Mouse (Mus musculus) lung, postnatal 0 days (tissue): ENCODE measurements around the gene Rhobtb1. TPM values are rescaled to one million over a fixed set of nuclear protein-coding genes. Genes with fewer than 3 reads are reported as not detected.

Source experiments
- ATAC-seq: fragments of 200-750 bp; cut with Nextera tagmentation; 2 replicates; pipeline ENCODE4 v1.8.0; 2017; ENCODE audit warnings: moderate library complexity
- DNase-seq: peaks from one replicate; pipeline ENCODE4 v3.0.0-alpha.2; 2016; ENCODE audit warnings: low spot score
- H3K27ac ChIP-seq: fragments of 300-500 bp; sonication (generic); 2 replicates; pipeline ENCODE4 v1.5.1; 2014; ENCODE audit warnings: antibody characterized with exemption, mild to moderate bottlenecking, low read length, mixed read lengths
- H3K27me3 ChIP-seq: fragments of 300-500 bp; sonication (generic); replicated peaks from 2 replicates; pipeline ENCODE4 v1.6.1; 2014; ENCODE audit warnings: low read length, mixed read lengths; ENCODE audit not compliant: insufficient read depth
- H3K36me3 ChIP-seq: fragments of 300-500 bp; sonication (generic); 2 replicates; pipeline ENCODE4 v1.6.1; 2014; ENCODE audit warnings: low read length, mixed read lengths; ENCODE audit not compliant: insufficient read depth
- H3K4me1 ChIP-seq: fragments of 300-500 bp; sonication (generic); 2 replicates; pipeline ENCODE4 v1.6.1; 2014; ENCODE audit warnings: antibody characterized with exemption, low read depth, low read length, mixed read lengths; ENCODE audit not compliant: insufficient read depth
- H3K4me2 ChIP-seq: fragments of 300-500 bp; sonication (generic); replicated peaks from 2 replicates; pipeline ENCODE4 v1.6.1; 2014; ENCODE audit warnings: low read depth, mild to moderate bottlenecking, low read length, moderate library complexity, mixed read lengths
- H3K4me3 ChIP-seq: fragments of 300-500 bp; sonication (generic); 2 replicates; pipeline ENCODE4 v1.5.1; 2014; ENCODE audit warnings: low read depth, low read length
- H3K9ac ChIP-seq: fragments of 300-500 bp; sonication (generic); replicated peaks from 2 replicates; pipeline ENCODE4 v1.6.1; 2014; ENCODE audit warnings: low read depth, mild to moderate bottlenecking
- H3K9me3 ChIP-seq: fragments of 300-500 bp; sonication (generic); 2 replicates; pipeline ENCODE4 v1.6.1; 2016; ENCODE audit warnings: low read length, mixed read lengths
- CTCF ChIP-seq: IDR thresholded peaks from 2 replicates; pipeline ENCODE4 v1.5.1; 2016; ENCODE audit warnings: antibody characterized with exemption, mild to moderate bottlenecking
- EP300 ChIP-seq: IDR thresholded peaks from 2 replicates; pipeline ENCODE4 v1.6.1; 2016; ENCODE audit warnings: antibody characterized with exemption, mild to moderate bottlenecking, control low read depth
- WGBS: fragments of 180-500 bp; shearing (Covaris S2); extraction: QIAGEN DNeasy Blood & Tissue Kit; methylation state at CpG from one replicate; pipeline ENCODE4 v1.1.7; 2014; 5-methylcytosine and 5-hydroxymethylcytosine counted together
- polyA plus RNA-seq: library from polyadenylated mRNA; unstranded; fragments of >200 nt; fragmentation: Nextera tagmentation; extraction: Ambion mirVana; gene quantifications from 2 replicates; pipeline ENCODE4 v1.2.1, GENCODE M21; 2015

Gene Rhobtb1
- polyA plus RNA-seq, 1 experiment from 2014 or later: 15.2 TPM

GRCm38 (mm10) chr10:69328029-69328655 lies 176.9 kb downstream of the Rhobtb1 start:
- no peak for TF ChIP-seq CTCF
- no peak for TF ChIP-seq EP300
- no peak overlapping the region for H3K4me3 ChIP-seq
- no peaks in the 10 kb centered on the region for H3K36me3 ChIP-seq
- H3K9ac ChIP-seq: no peak overlapping the region
- no peaks in the 10 kb centered on the region for H3K27me3 ChIP-seq
- H3K4me1 ChIP-seq: no peaks in the 10 kb centered on the region
- DNase-seq (no peak), ATAC-seq (no peak)
- no peaks in the 10 kb centered on the region for H3K9me3 ChIP-seq
- no peak overlapping the region for H3K27ac ChIP-seq
- no peak overlapping the region for H3K4me2 ChIP-seq
- WGBS: 82% methylated on average over 12 of the region's 12 CpGs

GRCm38 (mm10) chr10:69328656-69329046 lies 177.4 kb downstream of the Rhobtb1 start:
- WGBS: 70% methylated on average over 4 of the region's 4 CpGs
- Histone ChIP-seq H3K4me2 (no peak overlapping the region), H3K36me3 (no peaks in the 10 kb centered on the region), H3K9ac (no peak overlapping the region), H3K27me3 (no peaks in the 10 kb centered on the region), H3K9me3 (no peaks in the 10 kb centered on the region), H3K27ac (no peak overlapping the region), H3K4me3 (no peak overlapping the region), H3K4me1 (no peaks in the 10 kb centered on the region)
- TF ChIP-seq CTCF (no peak), EP300 (no peak)
- no peak for ATAC-seq
- no peak for DNase-seq

DNA sequence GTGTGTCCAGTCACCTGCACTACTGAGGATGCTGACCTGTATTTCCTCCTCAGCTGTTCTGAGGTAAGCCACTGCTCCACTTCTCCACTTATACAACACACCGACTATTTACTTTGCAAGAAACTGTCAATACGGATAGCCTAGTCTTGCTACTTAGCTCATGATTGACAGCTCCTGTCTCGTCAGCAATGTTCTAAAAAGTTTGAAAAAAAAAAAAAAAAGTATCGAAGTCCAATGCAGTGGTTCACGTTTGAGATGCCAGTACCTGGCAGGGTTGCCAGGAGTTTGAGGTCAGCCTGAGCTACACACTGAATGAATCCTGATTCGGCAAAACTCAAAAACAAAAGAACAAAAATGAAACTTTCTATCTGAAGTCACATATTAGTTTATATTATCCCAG lies 180.0 kb downstream of the Rhobtb1 start:
- Histone ChIP-seq H3K4me1 (no peaks in the 10 kb centered on the region), H3K27ac (no peak overlapping the region), H3K36me3 (no peaks in the 10 kb centered on the region), H3K4me3 (no peak overlapping the region), H3K4me2 (no peak overlapping the region), H3K9ac (no peak overlapping the region), H3K9me3 (no peaks in the 10 kb centered on the region), H3K27me3 (no peaks in the 10 kb centered on the region)
- 79% methylated on average over 6 of the region's 6 CpGs for WGBS
- ATAC-seq: no peak
- DNase-seq: no peak
- TF ChIP-seq CTCF (no peak), EP300 (no peak)

- Histone ChIP-seq H3K36me3 (no peaks in the 10 kb centered on the region), H3K9ac (no peak overlapping the region), H3K27me3 (no peaks in the 10 kb centered on the region), H3K27ac (peak overlapping the region; percentile 60; the same call in 1 of the 2 replicates), H3K4me2 (no peak overlapping the region), H3K4me3 (no peak overlapping the region), H3K4me1 (peaks cover 2% of the 10 kb centered on the region; the same call in 1 of the 2 replicates), H3K9me3 (no peaks in the 10 kb centered on the region)
- no peak for TF ChIP-seq EP300
- no peak for TF ChIP-seq CTCF
- ATAC-seq: no peak
- WGBS: 85% methylated on average over 11 of the region's 11 CpGs
- no peak for DNase-seq
Observed at GRCm38 (mm10) chr10:69333212-69333611, 182.0 kb downstream of the Rhobtb1 start.

- Histone ChIP-seq H3K4me1 (peaks cover 2% of the 10 kb centered on the region; the same call in 1 of the 2 replicates), H3K27ac (peak overlapping the region; percentile 60), H3K9ac (no peak overlapping the region), H3K4me3 (no peak overlapping the region), H3K27me3 (no peaks in the 10 kb centered on the region), H3K9me3 (no peaks in the 10 kb centered on the region), H3K36me3 (no peaks in the 10 kb centered on the region), H3K4me2 (no peak overlapping the region)
- TF ChIP-seq EP300 (peak; percentile 54; the same call in 1 of the 2 replicates), CTCF (no peak)
- ATAC-seq (peak; percentile 87), DNase-seq (peak; percentile 91)
- WGBS: 55% methylated on average over 16 of the region's 16 CpGs
Observed at GRCm38 (mm10) chr10:69334271-69335194, 183.3 kb downstream of the Rhobtb1 start.

DNA sequence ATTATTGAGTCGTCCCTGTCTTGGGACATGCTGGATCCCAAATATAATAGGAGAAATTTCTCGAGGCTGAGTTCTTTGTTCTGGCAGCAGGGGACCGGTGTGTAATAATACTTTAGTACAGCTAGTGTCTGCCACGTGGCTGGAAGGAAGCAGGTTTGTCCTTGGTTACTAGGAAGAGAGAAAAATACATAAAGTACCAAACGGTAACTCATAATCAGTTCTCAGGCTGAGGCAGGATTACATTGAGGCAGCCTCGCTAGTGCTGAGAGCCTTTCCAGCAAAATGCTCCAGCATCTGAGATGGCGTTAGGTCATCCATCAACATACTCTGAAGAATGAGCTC lies 183.9 kb downstream of the Rhobtb1 start:
- DNase-seq: no peak
- Histone ChIP-seq H3K9ac (no peak overlapping the region), H3K4me2 (no peak overlapping the region), H3K4me3 (no peak overlapping the region), H3K36me3 (no peaks in the 10 kb centered on the region), H3K9me3 (no peaks in the 10 kb centered on the region), H3K27ac (peak overlapping the region; percentile 60), H3K27me3 (no peaks in the 10 kb centered on the region), H3K4me1 (peaks cover 2% of the 10 kb centered on the region; the same call in 1 of the 2 replicates)
- 40% methylated on average over 7 of the region's 7 CpGs for whole genome bisulfite sequencing
- TF ChIP-seq CTCF: no peak
- no peak for TF ChIP-seq EP300
- no peak; the same call in 1 of the 2 replicates for ATAC-seq
